In genomic region chr17:31261352-31261751, GRCm38 (mm10) we compare ENCODE assay signal across 22 mouse cellular contexts. TPM values are rescaled to one million over a fixed set of nuclear protein-coding genes. Genes with fewer than 3 reads are reported as not detected.
DNase-seq lines count a peak whose midpoint lies in the region; ATAC-seq lines count a peak whose summit lies in the region.
"Had no signal": no experiment of that assay in that cellular context is flagged by ENCODE, and none has a peak within 500 bp of the region (broad histone marks: within the 10 kb centered on the region; RNA-seq: fewer than 3 reads in every experiment).

No protein-coding gene starts in this region.

- peak; percentile 23 for DNase-seq in adrenal gland, postnatal 10 days
- no peak for DNase-seq in adrenal gland, adult 8-10 months
- peak; percentile 57 to 69 for DNase-seq in kidney, adult 8-10 months
- no peak for DNase-seq in kidney, postnatal 4 days
- DNase-seq in spleen, adult 18-20 months = peak; percentile 20 to 21
- no peak for DNase-seq in spleen, postnatal 10 days (ENCODE audit: low spot score in 2 of 2)
- no peak for DNase-seq in retina, embryonic 14.5 days (ENCODE audit: low spot score)
- DNase-seq: cerebellum, adult 2 months; cerebellum, postnatal 25 days; left cerebral cortex, postnatal 4 days; midbrain, embryonic 14.5 days; retina, postnatal 1 day had no signal

- no peak overlapping the region for H3K9ac ChIP-seq in heart, embryonic 11.5 days (ENCODE audit: low read depth, low read length)
- H3K9ac ChIP-seq: embryonic facial prominence, embryonic 12.5 days; forebrain, embryonic 12.5 days; hindbrain, embryonic 15.5 days; limb, embryonic 15.5 days; lung, embryonic 15.5 days; neural tube, embryonic 12.5 days had no signal

- no peak overlapping the region for H3K4me3 ChIP-seq in heart, embryonic 11.5 days (ENCODE audit: low read depth, low read length)
- H3K4me3 ChIP-seq: embryonic facial prominence, embryonic 12.5 days; forebrain, embryonic 12.5 days; hindbrain, embryonic 15.5 days; limb, embryonic 15.5 days; lung, embryonic 15.5 days; neural tube, embryonic 12.5 days had no signal

- H3K27ac ChIP-seq in heart, embryonic 11.5 days (ENCODE audit: low read depth, low read length) = no peak overlapping the region
- H3K27ac ChIP-seq: embryonic facial prominence, embryonic 12.5 days; forebrain, embryonic 12.5 days; hindbrain, embryonic 15.5 days; limb, embryonic 15.5 days; lung, embryonic 15.5 days; neural tube, embryonic 12.5 days; stomach, postnatal 0 days had no signal

- H3K27me3 ChIP-seq in heart, embryonic 11.5 days (ENCODE audit: control insufficient read depth, insufficient read depth, low read length) = no peaks in the 10 kb centered on the region
- H3K27me3 ChIP-seq: embryonic facial prominence, embryonic 12.5 days; forebrain, embryonic 12.5 days; hindbrain, embryonic 15.5 days; limb, embryonic 15.5 days; lung, embryonic 15.5 days; neural tube, embryonic 12.5 days had no signal

- H3K4me2 ChIP-seq in heart, embryonic 11.5 days = no peak overlapping the region
- H3K4me2 ChIP-seq: embryonic facial prominence, embryonic 12.5 days; forebrain, embryonic 12.5 days; hindbrain, embryonic 15.5 days; limb, embryonic 15.5 days; lung, embryonic 15.5 days; neural tube, embryonic 12.5 days had no signal

- 82% methylated on average over 6 of the region's 6 CpGs for WGBS in heart, embryonic 11.5 days (ENCODE audit: insufficient replicate concordance)

- no peak for ATAC-seq in heart, embryonic 11.5 days (replicated peaks; ENCODE audit: insufficient number of reproducible peaks, low FRiP score, low TSS enrichment)
- ATAC-seq: CD4-positive, CD25-positive, alpha-beta regulatory T cell, adult 4 months had no signal

- no peaks in the 10 kb centered on the region for H3K36me3 ChIP-seq in heart, embryonic 11.5 days (ENCODE audit: control insufficient read depth, insufficient read depth, low read length)
- H3K36me3 ChIP-seq: embryonic facial prominence, embryonic 12.5 days; forebrain, embryonic 12.5 days; hindbrain, embryonic 15.5 days; limb, embryonic 15.5 days; lung, embryonic 15.5 days; neural tube, embryonic 12.5 days had no signal

- H3K9me3 ChIP-seq in heart, embryonic 11.5 days (replicated peaks; ENCODE audit: control insufficient read depth, low read length) = no peaks in the 10 kb centered on the region
- H3K9me3 ChIP-seq: embryonic facial prominence, embryonic 12.5 days; forebrain, embryonic 12.5 days; hindbrain, embryonic 15.5 days; limb, embryonic 15.5 days; lung, embryonic 15.5 days; neural tube, embryonic 12.5 days had no signal

- H3K4me1 ChIP-seq in heart, embryonic 11.5 days (ENCODE audit: control insufficient read depth, insufficient read depth, low read length) = no peaks in the 10 kb centered on the region
- H3K4me1 ChIP-seq: lung, embryonic 15.5 days had no signal

RNA-seq across cellular contexts. Expression of gene Rsph1, which starts 15.8 kb away (rescaled TPM):
- total RNA-seq in adrenal gland, postnatal 10 days (2021) = 1 to 10 TPM; 3.5 to 4.6 TPM
- 10 to 100 TPM in 2 of 4 experiments, 1 to 10 TPM in 2; 3.9 to 14.9 (median 9.1) TPM for total RNA-seq in adrenal gland, adult 8-10 months (2022)
- 1.7 and 1.9 TPM in 2 replicates for polyA plus RNA-seq in heart, embryonic 11.5 days (2014; fragmentation: Nextera tagmentation; extraction: Ambion mirVana)

RNA-seq across cellular contexts. Expression of gene Slc37a1, which starts 25.2 kb away (rescaled TPM):
- total RNA-seq in adrenal gland, postnatal 10 days (2021) = 10 to 100 TPM in 1 of 2 experiments, 1 to 10 TPM in 1; 4.4 to 10.9 TPM
- total RNA-seq in adrenal gland, adult 8-10 months (2022) = 10 to 100 TPM; 13.1 to 26.4 (median 22.5) TPM
- 4.6 TPM in 2 replicates for polyA plus RNA-seq in heart, embryonic 11.5 days (2014; fragmentation: Nextera tagmentation; extraction: Ambion mirVana)

RNA-seq across cellular contexts. Expression of gene Ubash3a, which starts 53.7 kb away (rescaled TPM):
- total RNA-seq in adrenal gland, postnatal 10 days (2021) = 1 to 10 TPM in 1 of 2 experiments, under 1 TPM in 1; 0.69 to 1.3 TPM
- under 1 TPM; 0.12 to 0.51 (median 0.31) TPM for total RNA-seq in adrenal gland, adult 8-10 months (2022)
- 2.4 and 2.9 TPM in 2 replicates for polyA plus RNA-seq in heart, embryonic 11.5 days (2014; fragmentation: Nextera tagmentation; extraction: Ambion mirVana)
- total RNA-seq: left cerebral cortex, adult 8-10 months; left cerebral cortex, postnatal 4 days had no signal
- polyA plus RNA-seq: cerebellum, adult 2 months; hindbrain, embryonic 15.5 days; midbrain, embryonic 14.5 days had no signal

Comparison
In these comparisons a context has a peak if more than half of its experiments do, and no peak if none do; other contexts are left out.
1. DNase-seq: peak in adrenal gland, postnatal 10 days (single experiment), kidney, adult 8-10 months (2 of 2) and spleen, adult 18-20 months (2 of 2); none in adrenal gland, adult 8-10 months (single experiment), kidney, postnatal 4 days (0 of 2), spleen, postnatal 10 days (0 of 2) and retina, embryonic 14.5 days (single experiment).